Mouse (Mus musculus): ENCODE results near the gene Limch1.

- TF ChIP-seq EP300 (IDR thresholded peaks at IDR 0.05), result no peak
- TF ChIP-seq CTCF (IDR thresholded peaks at IDR 0.05), result no peak
Observed at GRCm38 (mm10) chr5:67011043-67011870, 265.6 kb downstream of the Limch1 start.
